Mouse (Mus musculus): ENCODE data around the gene Ndufa11. TPM values are rescaled to one million over a fixed set of nuclear protein-coding genes. Genes with fewer than 3 reads are reported as not detected.
A peak's percentile ranks its signal among the peaks of the same experiment; 100 is the strongest.

The Ndufa11 gene
- polyA plus RNA-seq, 1 experiment from 2014 or later, result 677 TPM

DNA sequence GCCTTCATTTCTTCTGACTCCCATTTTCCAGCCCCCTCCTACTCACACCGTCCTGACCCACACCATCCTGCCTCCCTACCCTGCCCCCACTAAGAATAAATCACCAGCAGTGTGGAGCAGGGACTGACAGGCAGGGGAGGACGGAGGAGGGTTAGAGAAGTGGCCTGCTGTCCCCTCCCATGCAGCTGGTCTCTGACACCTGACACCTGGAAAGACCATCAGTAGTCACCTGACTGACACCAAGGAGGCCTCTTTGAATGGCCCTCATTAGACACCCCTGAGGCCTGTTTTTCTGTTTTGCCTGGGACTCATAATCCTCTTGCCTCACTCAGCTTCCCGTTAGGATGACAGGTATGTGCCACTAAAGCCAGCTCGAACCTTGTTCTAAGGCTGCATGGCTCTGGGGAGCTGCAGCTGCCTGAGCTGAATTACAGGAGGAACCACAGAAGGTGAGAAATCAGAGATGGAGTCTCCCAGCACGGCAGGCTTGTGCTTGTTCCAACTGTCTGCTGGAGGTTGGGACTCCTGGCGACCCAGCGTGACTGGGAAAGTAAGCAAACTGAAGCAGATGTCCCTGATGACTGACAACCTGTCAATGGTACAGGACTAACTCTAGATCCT is 9.6 kb downstream of the Ndufa11 start:
- WGBS (ENCODE audit: insufficient replicate concordance), result 8% methylated on average over 7 of the region's 7 CpGs
- H3K4me1 ChIP-seq (ENCODE audit: control insufficient read depth, insufficient read depth, low read length), result peaks cover 20% of the 10 kb centered on the region
- peaks cover 8% of the 10 kb centered on the region; the same call in 1 of the 2 replicates for H3K36me3 ChIP-seq (ENCODE audit: control insufficient read depth, insufficient read depth, low read length)
- no peaks in the 10 kb centered on the region for H3K9me3 ChIP-seq (replicated peaks; ENCODE audit: control insufficient read depth, low read length)
- H3K27me3 ChIP-seq (ENCODE audit: control insufficient read depth, insufficient read depth, low read length), result peaks cover 4% of the 10 kb centered on the region; the same call in 1 of the 2 replicates
- H3K9ac ChIP-seq (ENCODE audit: low read depth, low read length), result 0 out of 2 replicates have a peak overlapping the region, but pooled peaks have one; percentile 2
- no peak for ATAC-seq (replicated peaks; ENCODE audit: insufficient number of reproducible peaks, low FRiP score, low TSS enrichment)
- H3K4me2 ChIP-seq, result peak overlapping the region; percentile 50
- H3K27ac ChIP-seq (ENCODE audit: low read depth, low read length), result no peak overlapping the region
- H3K4me3 ChIP-seq (ENCODE audit: low read depth, low read length), result no peak overlapping the region

GRCm38 (mm10) chr17:56727659-56728058 is 10.1 kb downstream of the Ndufa11 start:
- Histone ChIP-seq H3K4me2 (peak overlapping the region; percentile 50), H3K4me3 (ENCODE audit: low read depth, low read length) (peak overlapping the region; percentile 12; the same call in 1 of the 2 replicates), H3K27me3 (ENCODE audit: control insufficient read depth, insufficient read depth, low read length) (peaks cover 4% of the 10 kb centered on the region; the same call in 1 of the 2 replicates), H3K9ac (ENCODE audit: low read depth, low read length) (0 out of 2 replicates have a peak overlapping the region, but pooled peaks have one; percentile 59), H3K4me1 (ENCODE audit: control insufficient read depth, insufficient read depth, low read length) (peaks cover 20% of the 10 kb centered on the region), H3K36me3 (ENCODE audit: control insufficient read depth, insufficient read depth, low read length) (peaks cover 6% of the 10 kb centered on the region; the same call in 1 of the 2 replicates), H3K9me3 (replicated peaks; ENCODE audit: control insufficient read depth, low read length) (no peaks in the 10 kb centered on the region), H3K27ac (ENCODE audit: low read depth, low read length) (no peak overlapping the region)
- ATAC-seq (replicated peaks; ENCODE audit: insufficient number of reproducible peaks, low FRiP score, low TSS enrichment), result no peak
- 12% methylated on average over 12 of the region's 12 CpGs for WGBS (ENCODE audit: insufficient replicate concordance)

DNA sequence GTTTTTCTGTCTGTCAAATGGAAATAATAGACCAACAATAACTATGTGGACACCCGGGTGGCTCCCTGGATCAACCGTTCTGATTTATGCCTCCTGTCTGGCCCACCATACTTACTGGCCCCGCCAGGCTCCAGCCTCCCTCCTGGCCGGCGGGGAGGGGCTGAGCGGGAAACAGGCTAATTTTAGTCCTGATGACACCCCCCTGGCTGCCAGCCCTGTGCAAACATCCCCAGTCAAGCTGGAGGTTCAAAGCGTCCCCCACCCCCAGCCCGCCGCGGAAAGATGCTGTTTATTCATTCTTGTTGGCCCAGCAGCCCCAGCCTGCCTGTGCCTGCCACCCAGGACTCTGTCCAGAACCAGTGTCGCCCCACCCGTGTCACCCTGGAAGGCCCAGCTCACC is 10.6 kb downstream of the Ndufa11 start:
- Histone ChIP-seq H3K36me3 (ENCODE audit: control insufficient read depth, insufficient read depth, low read length) (0 out of 2 replicates have a peak, but pooled peaks cover 5% of the 10 kb centered on the region), H3K27ac (ENCODE audit: low read depth, low read length) (no peak overlapping the region), H3K9me3 (replicated peaks; ENCODE audit: control insufficient read depth, low read length) (no peaks in the 10 kb centered on the region), H3K4me1 (ENCODE audit: control insufficient read depth, insufficient read depth, low read length) (peaks cover 20% of the 10 kb centered on the region), H3K4me3 (ENCODE audit: low read depth, low read length) (peak overlapping the region; percentile 12; the same call in 1 of the 2 replicates), H3K4me2 (peak overlapping the region; percentile 50), H3K9ac (ENCODE audit: low read depth, low read length) (peak overlapping the region; percentile 59), H3K27me3 (ENCODE audit: control insufficient read depth, insufficient read depth, low read length) (peaks cover 4% of the 10 kb centered on the region; the same call in 1 of the 2 replicates)
- WGBS (ENCODE audit: insufficient replicate concordance), result 14% methylated on average over 12 of the region's 12 CpGs
- ATAC-seq (replicated peaks; ENCODE audit: insufficient number of reproducible peaks, low FRiP score, low TSS enrichment), result 0 out of 2 replicates have a peak, but pooled peaks have one; percentile 14

DNA sequence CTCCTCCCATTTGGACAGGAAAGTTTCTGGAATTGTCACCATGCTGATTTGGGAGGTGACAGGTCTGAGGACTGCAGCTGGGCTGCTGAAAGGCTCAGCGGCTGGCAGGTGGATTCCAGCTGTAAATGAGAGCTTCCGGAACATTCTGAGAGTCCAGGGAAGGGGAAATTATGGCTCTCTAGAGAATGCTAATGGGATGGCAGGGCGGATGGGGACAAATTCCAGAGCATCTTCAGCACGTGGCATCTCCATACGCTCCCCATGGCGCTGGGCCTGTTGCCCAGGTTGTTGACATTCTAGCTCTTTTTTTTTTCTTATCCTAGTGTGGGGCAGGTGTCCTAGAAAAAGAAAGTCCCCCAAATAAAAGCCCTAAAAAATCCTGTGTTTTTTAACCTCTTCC is 11.6 kb downstream of the Ndufa11 start:
- Histone ChIP-seq H3K27me3 (ENCODE audit: control insufficient read depth, insufficient read depth, low read length) (peaks cover 11% of the 10 kb centered on the region; the same call in 1 of the 2 replicates), H3K9me3 (replicated peaks; ENCODE audit: control insufficient read depth, low read length) (no peaks in the 10 kb centered on the region), H3K4me1 (ENCODE audit: control insufficient read depth, insufficient read depth, low read length) (peaks cover 20% of the 10 kb centered on the region), H3K4me2 (no peak overlapping the region), H3K27ac (ENCODE audit: low read depth, low read length) (no peak overlapping the region), H3K36me3 (ENCODE audit: control insufficient read depth, insufficient read depth, low read length) (no peaks in the 10 kb centered on the region), H3K4me3 (ENCODE audit: low read depth, low read length) (no peak overlapping the region), H3K9ac (ENCODE audit: low read depth, low read length) (no peak overlapping the region)
- WGBS (ENCODE audit: insufficient replicate concordance), result 53% methylated on average over 6 of the region's 6 CpGs
- no peak for ATAC-seq (replicated peaks; ENCODE audit: insufficient number of reproducible peaks, low FRiP score, low TSS enrichment)

DNA sequence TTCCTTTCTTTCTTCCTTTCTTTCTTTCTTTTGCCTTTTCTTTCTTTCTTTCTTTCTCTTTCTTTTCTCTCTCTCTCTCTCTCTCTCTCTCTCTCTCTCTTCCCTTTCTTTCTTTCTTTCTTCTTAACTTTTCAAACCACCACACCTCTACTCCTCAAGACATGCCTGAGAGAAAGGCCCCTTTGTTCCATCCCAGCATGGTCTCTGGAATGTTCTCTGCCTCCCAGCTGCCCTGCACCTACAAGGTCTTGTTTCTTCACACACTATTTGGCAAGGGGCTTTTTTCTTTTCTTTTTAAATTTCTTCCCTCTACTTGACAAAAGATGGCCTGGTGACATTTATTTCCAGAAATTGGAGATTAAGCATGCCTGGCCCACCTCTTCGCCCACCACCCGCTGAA is 12.1 kb downstream of the Ndufa11 start:
- Histone ChIP-seq H3K27ac (ENCODE audit: low read depth, low read length) (no peak overlapping the region), H3K36me3 (ENCODE audit: control insufficient read depth, insufficient read depth, low read length) (no peaks in the 10 kb centered on the region), H3K9ac (ENCODE audit: low read depth, low read length) (no peak overlapping the region), H3K4me2 (no peak overlapping the region), H3K9me3 (replicated peaks; ENCODE audit: control insufficient read depth, low read length) (no peaks in the 10 kb centered on the region), H3K4me3 (ENCODE audit: low read depth, low read length) (no peak overlapping the region), H3K4me1 (ENCODE audit: control insufficient read depth, insufficient read depth, low read length) (peaks cover 20% of the 10 kb centered on the region), H3K27me3 (ENCODE audit: control insufficient read depth, insufficient read depth, low read length) (peaks cover 11% of the 10 kb centered on the region; the same call in 1 of the 2 replicates)
- no peak for ATAC-seq (replicated peaks; ENCODE audit: insufficient number of reproducible peaks, low FRiP score, low TSS enrichment)
- WGBS (ENCODE audit: insufficient replicate concordance), result 64% methylated on average over 2 of the region's 2 CpGs

DNA sequence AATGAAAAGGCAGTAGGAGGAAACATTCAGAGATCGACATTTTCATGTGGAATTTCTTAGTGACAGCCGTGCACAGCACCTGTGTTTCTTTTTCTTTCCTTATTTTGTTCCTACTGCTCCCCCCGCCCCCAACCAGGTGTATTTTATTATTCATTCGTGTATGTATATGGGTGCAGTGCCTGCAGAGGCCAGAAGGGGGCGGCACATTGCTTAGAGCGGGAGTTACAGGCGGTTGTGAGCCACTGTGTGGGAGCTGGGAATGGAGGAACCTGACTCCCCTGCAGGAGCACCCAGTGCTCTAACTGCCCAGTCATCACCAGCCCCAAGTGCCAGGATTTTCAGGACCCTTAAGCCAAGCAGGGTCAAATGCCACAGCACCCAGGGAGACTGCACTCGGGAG is 19.0 kb downstream of the Ndufa11 start:
- Histone ChIP-seq H3K9me3 (replicated peaks; ENCODE audit: control insufficient read depth, low read length) (no peaks in the 10 kb centered on the region), H3K27me3 (ENCODE audit: control insufficient read depth, insufficient read depth, low read length) (peaks cover 7% of the 10 kb centered on the region; the same call in 1 of the 2 replicates), H3K4me3 (ENCODE audit: low read depth, low read length) (no peak overlapping the region), H3K4me1 (ENCODE audit: control insufficient read depth, insufficient read depth, low read length) (no peaks in the 10 kb centered on the region), H3K36me3 (ENCODE audit: control insufficient read depth, insufficient read depth, low read length) (no peaks in the 10 kb centered on the region), H3K4me2 (no peak overlapping the region), H3K9ac (ENCODE audit: low read depth, low read length) (no peak overlapping the region), H3K27ac (ENCODE audit: low read depth, low read length) (no peak overlapping the region)
- ATAC-seq (replicated peaks; ENCODE audit: insufficient number of reproducible peaks, low FRiP score, low TSS enrichment), result no peak
- WGBS (ENCODE audit: insufficient replicate concordance), result 34% methylated on average over 8 of the region's 8 CpGs

GRCm38 (mm10) chr17:56738221-56738620 is 20.7 kb downstream of the Ndufa11 start:
- H3K9me3 ChIP-seq (replicated peaks; ENCODE audit: control insufficient read depth, low read length), result no peaks in the 10 kb centered on the region
- H3K27me3 ChIP-seq (ENCODE audit: control insufficient read depth, insufficient read depth, low read length), result 0 out of 2 replicates have a peak, but pooled peaks cover 7% of the 10 kb centered on the region
- no peaks in the 10 kb centered on the region for H3K4me1 ChIP-seq (ENCODE audit: control insufficient read depth, insufficient read depth, low read length)
- H3K27ac ChIP-seq (ENCODE audit: low read depth, low read length), result no peak overlapping the region
- H3K36me3 ChIP-seq (ENCODE audit: control insufficient read depth, insufficient read depth, low read length), result no peaks in the 10 kb centered on the region
- H3K9ac ChIP-seq (ENCODE audit: low read depth, low read length), result no peak overlapping the region
- no peak overlapping the region for H3K4me2 ChIP-seq
- H3K4me3 ChIP-seq (ENCODE audit: low read depth, low read length), result no peak overlapping the region
- no peak for ATAC-seq (replicated peaks; ENCODE audit: insufficient number of reproducible peaks, low FRiP score, low TSS enrichment)
- 73% methylated on average over 10 of the region's 10 CpGs for WGBS (ENCODE audit: insufficient replicate concordance)

GRCm38 (mm10) chr17:56740118-56740787 is 22.7 kb downstream of the Ndufa11 start:
- Histone ChIP-seq H3K4me3 (ENCODE audit: low read depth, low read length) (no peak overlapping the region), H3K9me3 (replicated peaks; ENCODE audit: control insufficient read depth, low read length) (no peaks in the 10 kb centered on the region), H3K4me2 (no peak overlapping the region), H3K9ac (ENCODE audit: low read depth, low read length) (no peak overlapping the region), H3K27me3 (ENCODE audit: control insufficient read depth, insufficient read depth, low read length) (no peaks in the 10 kb centered on the region), H3K4me1 (ENCODE audit: control insufficient read depth, insufficient read depth, low read length) (no peaks in the 10 kb centered on the region), H3K36me3 (ENCODE audit: control insufficient read depth, insufficient read depth, low read length) (no peaks in the 10 kb centered on the region), H3K27ac (ENCODE audit: low read depth, low read length) (no peak overlapping the region)
- WGBS (ENCODE audit: insufficient replicate concordance), result 56% methylated on average over 17 of the region's 17 CpGs
- no peak; the same call in 1 of the 2 replicates for ATAC-seq (replicated peaks; ENCODE audit: insufficient number of reproducible peaks, low FRiP score, low TSS enrichment)
